Mouse (Mus musculus) hindbrain, embryonic 15.5 days (tissue): Measurements from ENCODE around the gene Rinl. TPM values are rescaled to one million over a fixed set of nuclear protein-coding genes. Genes with fewer than 3 reads are reported as not detected.

Experiments used
- ATAC-seq: fragments of 200-750 bp; cut with Nextera tagmentation; 2 replicates; pipeline ENCODE4 v1.8.0; 2017; ENCODE audit warnings: low read depth, moderate number of reproducible peaks, moderate TSS enrichment; ENCODE audit not compliant: low FRiP score
- H3K27ac ChIP-seq: fragments of 300-500 bp; sonication (generic); replicated peaks from 2 replicates; pipeline ENCODE4 v1.5.1; 2015; ENCODE audit warnings: mild to moderate bottlenecking, inconsistent platforms
- H3K27me3 ChIP-seq: fragments of 300-500 bp; sonication (generic); 2 replicates; pipeline ENCODE4 v1.6.1; 2015; ENCODE audit warnings: control low read depth, inconsistent platforms
- H3K36me3 ChIP-seq: fragments of 300-500 bp; sonication (generic); 2 replicates; pipeline ENCODE4 v1.6.1; 2015; ENCODE audit warnings: control low read depth, inconsistent platforms
- H3K4me1 ChIP-seq: fragments of 300-500 bp; sonication (generic); replicated peaks from 2 replicates; pipeline ENCODE4 v1.6.1; 2015; ENCODE audit warnings: control low read depth, inconsistent platforms
- H3K4me2 ChIP-seq: fragments of 300-500 bp; sonication (generic); 2 replicates; pipeline ENCODE4 v1.6.1; 2015; ENCODE audit warnings: moderate library complexity, mild to moderate bottlenecking, inconsistent platforms
- H3K4me3 ChIP-seq: fragments of 300-500 bp; sonication (generic); 2 replicates; pipeline ENCODE4 v1.5.1; 2015; ENCODE audit warnings: mild to moderate bottlenecking, inconsistent platforms
- H3K9ac ChIP-seq: fragments of 300-500 bp; sonication (generic); 2 replicates; pipeline ENCODE4 v1.6.1; 2015; ENCODE audit warnings: inconsistent platforms
- H3K9me3 ChIP-seq: fragments of 300-500 bp; sonication (generic); 2 replicates; pipeline ENCODE4 v1.6.1; 2016; ENCODE audit warnings: control low read depth, inconsistent platforms
- WGBS: fragments of 180-500 bp; shearing (Covaris S2); methylation state at CpG from one replicate; pipeline ENCODE4 v1.1.7; 2015; 5-methylcytosine and 5-hydroxymethylcytosine counted together
- polyA plus RNA-seq: library from polyadenylated mRNA; unstranded; fragments of >200 nt; fragmentation: Nextera tagmentation; extraction: Ambion mirVana; gene quantifications from 2 replicates; pipeline ENCODE4 v1.2.1, GENCODE M21; 2015

Rinl gene
- polyA plus RNA-seq, 1 experiment from 2014 or later: 2.6 TPM

DNA sequence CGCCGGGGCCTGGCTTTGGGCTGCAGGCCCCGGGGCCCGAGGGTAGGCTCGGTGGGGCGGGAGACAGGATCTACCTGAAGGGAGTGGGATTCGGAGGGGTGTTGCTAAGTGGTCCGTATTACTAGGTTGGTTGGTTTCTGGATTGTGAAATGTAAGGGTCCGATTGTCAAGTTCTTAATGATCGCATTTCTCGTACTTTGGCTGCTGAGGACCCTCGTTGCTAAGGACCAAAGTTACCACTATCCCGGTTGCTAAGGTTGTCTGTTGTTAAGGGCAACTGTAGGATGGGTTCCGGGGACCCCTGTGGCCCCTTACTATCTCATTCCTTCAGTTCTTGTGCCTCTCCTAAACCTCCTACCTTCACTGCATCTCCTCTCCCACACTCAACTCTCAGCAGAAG is 21.9 kb upstream of the Rinl start:
- H3K4me2 ChIP-seq: peak overlapping the region; percentile 68
- 1% methylated on average over 14 of the region's 14 CpGs for WGBS

DNA sequence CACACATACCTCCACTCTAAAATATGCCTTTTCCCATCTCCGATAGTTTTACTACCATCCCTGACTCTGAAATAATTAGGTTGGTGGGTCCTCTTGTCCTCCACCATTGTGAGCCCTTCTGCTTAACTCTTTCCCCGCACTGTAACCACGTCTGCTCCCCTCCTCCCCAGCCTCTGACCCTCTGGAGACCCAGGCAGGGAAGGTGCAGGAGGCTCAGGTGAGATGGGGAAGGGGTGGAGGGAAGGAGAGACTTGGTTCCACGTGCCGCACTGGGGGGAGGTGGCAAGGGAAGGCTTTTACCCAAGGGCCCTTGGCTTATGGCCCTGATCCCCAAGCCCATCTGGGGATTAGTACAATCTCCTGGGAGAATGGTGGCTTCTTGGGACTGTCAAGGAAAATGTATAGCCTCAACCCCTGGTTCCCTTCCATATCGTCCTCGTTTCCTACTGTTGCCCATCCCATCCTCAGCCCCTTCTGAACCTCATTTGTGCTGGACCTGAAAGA is 21.3 kb upstream of the Rinl start, which contains the start of gene Nfkbib:
Gene Nfkbib (minus strand): TSS at position 51 of the 504 bp plus-strand sequence.
- no peaks in the 10 kb centered on the region for H3K9me3 ChIP-seq
- peak within 1 kb of the TSS; percentile 58 for H3K4me3 ChIP-seq
- H3K27me3 ChIP-seq: no peaks in the 10 kb centered on the region
- H3K36me3 ChIP-seq: no peaks in the 10 kb centered on the region
- no peak for ATAC-seq
- H3K4me1 ChIP-seq: peaks cover 30% of the 10 kb centered on the region
- no peak within 1 kb of the TSS for H3K27ac ChIP-seq
- WGBS: 68% methylated on average over 7 of the region's 7 CpGs
- H3K9ac ChIP-seq: peak within 1 kb of the TSS; percentile 64
- H3K4me2 ChIP-seq: peak within 1 kb of the TSS; percentile 68

More for the DNA sequence above, 21.9 kb upstream of the Rinl start:
- ATAC-seq: peak; percentile 28
- Histone ChIP-seq H3K27ac (no peak overlapping the region), H3K4me1 (peaks cover 30% of the 10 kb centered on the region), H3K9me3 (no peaks in the 10 kb centered on the region), H3K4me3 (peak overlapping the region; percentile 58), H3K36me3 (peaks cover under 1% of the 10 kb centered on the region; the same call in 1 of the 2 replicates), H3K9ac (peak overlapping the region; percentile 61), H3K27me3 (no peaks in the 10 kb centered on the region)

DNA sequence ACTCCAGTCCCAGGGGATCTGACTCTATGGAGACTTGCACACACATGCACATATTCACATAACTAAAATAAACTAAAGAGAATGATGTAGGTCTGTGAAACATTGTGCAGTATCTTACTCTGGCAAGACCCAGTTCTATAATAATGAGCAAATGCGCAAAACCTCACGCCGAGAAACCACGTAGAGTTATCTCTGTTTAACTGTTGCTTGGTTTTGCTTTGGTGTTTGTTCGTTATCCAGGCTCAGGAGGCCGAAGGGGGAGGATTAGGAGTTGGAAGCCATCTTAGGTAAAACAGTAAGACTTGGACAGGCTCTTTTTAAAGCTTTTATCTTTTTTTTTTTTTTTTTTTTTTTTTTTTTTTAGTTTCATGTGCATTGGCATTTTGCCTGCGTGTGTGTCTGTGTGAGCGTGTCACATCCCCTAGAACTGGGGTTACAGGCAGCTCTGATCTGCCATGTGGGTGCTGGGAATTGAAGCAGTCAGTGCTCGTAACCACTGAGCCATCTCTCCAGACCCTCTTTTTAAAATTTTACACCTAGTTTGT is 19.3 kb upstream of the Rinl start:
- WGBS: 92% methylated on average over 9 of the region's 9 CpGs
- peaks cover 35% of the 10 kb centered on the region for H3K4me1 ChIP-seq
- H3K9ac ChIP-seq: no peak overlapping the region
- H3K9me3 ChIP-seq: no peaks in the 10 kb centered on the region
- H3K4me3 ChIP-seq: no peak overlapping the region
- H3K36me3 ChIP-seq: no peaks in the 10 kb centered on the region
- no peaks in the 10 kb centered on the region for H3K27me3 ChIP-seq
- H3K27ac ChIP-seq: no peak overlapping the region
- no peak for ATAC-seq
- H3K4me2 ChIP-seq: no peak overlapping the region

DNA sequence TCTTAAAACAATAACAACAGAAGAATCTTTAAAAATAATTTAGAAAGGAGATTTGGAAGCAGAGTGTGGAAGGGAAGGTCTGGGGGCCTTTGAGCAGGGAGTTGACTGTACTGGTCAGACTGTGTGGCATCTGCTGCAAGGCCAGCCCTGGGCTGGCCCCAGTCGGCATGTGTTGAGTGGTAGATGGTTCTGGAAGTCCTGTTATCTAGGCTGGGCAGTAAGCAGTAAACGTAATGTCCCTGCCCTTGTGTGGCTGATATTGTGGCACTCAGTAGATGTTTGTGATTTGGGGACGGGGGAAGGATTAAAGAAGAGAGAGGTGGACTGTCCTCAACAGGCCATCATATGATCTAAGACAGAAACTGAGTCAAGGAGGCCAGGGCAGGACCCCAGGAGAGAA is 18.5 kb upstream of the Rinl start:
- Histone ChIP-seq H3K4me2 (no peak overlapping the region), H3K9me3 (no peaks in the 10 kb centered on the region), H3K36me3 (no peaks in the 10 kb centered on the region; the same call in 1 of the 2 replicates), H3K4me3 (no peak overlapping the region), H3K27me3 (no peaks in the 10 kb centered on the region), H3K27ac (no peak overlapping the region), H3K9ac (no peak overlapping the region), H3K4me1 (peaks cover 28% of the 10 kb centered on the region)
- 98% methylated on average over 3 of the region's 3 CpGs for WGBS
- ATAC-seq: no peak

DNA sequence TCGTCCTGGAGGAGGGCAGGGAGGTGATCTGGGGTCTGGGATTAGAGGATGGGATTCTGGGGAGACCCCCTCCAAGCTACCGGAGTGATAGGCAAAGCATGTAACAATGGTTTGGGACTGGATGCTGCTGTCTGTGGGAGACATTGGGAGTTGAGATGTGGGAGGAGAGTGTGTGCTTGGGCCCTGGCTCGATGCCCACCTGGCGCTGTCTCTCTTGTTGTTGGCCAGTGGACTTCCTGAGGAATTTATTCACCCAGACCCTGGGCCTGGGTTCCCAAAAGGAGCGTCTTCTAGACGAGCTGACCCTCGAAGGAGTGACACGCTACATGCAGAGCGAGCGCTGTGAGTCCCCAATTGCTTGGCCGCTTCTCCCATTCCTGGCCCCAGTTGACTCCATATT is 16.9 kb upstream of the Rinl start:
- no peak for ATAC-seq
- H3K9me3 ChIP-seq: no peaks in the 10 kb centered on the region
- H3K27ac ChIP-seq: no peak overlapping the region
- WGBS: 87% methylated on average over 11 of the region's 11 CpGs
- H3K36me3 ChIP-seq: peaks cover 1% of the 10 kb centered on the region
- peaks cover 21% of the 10 kb centered on the region for H3K4me1 ChIP-seq
- no peaks in the 10 kb centered on the region for H3K27me3 ChIP-seq
- no peak overlapping the region for H3K4me3 ChIP-seq
- no peak overlapping the region for H3K4me2 ChIP-seq
- H3K9ac ChIP-seq: no peak overlapping the region

DNA sequence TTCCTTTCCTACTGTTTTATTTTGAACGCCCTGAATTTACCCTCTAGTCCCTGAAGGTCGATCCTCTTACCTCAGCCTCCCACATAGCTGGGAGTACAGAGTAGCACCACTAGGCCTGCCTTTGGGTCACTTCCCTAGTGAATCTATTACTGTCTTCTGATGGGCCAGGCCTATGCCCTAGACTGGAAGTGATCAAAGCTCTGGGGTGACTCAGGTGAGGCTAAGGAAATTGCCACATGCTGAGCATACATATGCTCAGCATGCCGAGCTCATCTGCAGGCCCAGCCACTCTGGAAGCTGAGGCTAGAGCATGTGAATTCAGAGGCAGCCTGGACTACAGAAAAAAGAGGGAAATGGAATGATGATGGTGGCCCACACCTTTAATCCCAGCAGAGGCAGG is 15.6 kb upstream of the Rinl start:
- H3K4me1 ChIP-seq: 0 out of 2 replicates have a peak, but pooled peaks cover 9% of the 10 kb centered on the region
- no peak for ATAC-seq
- 82% methylated on average over 3 of the region's 3 CpGs for WGBS
- no peak overlapping the region for H3K27ac ChIP-seq
- H3K9ac ChIP-seq: no peak overlapping the region
- H3K4me2 ChIP-seq: no peak overlapping the region
- no peak overlapping the region for H3K4me3 ChIP-seq
- H3K27me3 ChIP-seq: no peaks in the 10 kb centered on the region
- peaks cover 6% of the 10 kb centered on the region for H3K36me3 ChIP-seq
- H3K9me3 ChIP-seq: no peaks in the 10 kb centered on the region

DNA sequence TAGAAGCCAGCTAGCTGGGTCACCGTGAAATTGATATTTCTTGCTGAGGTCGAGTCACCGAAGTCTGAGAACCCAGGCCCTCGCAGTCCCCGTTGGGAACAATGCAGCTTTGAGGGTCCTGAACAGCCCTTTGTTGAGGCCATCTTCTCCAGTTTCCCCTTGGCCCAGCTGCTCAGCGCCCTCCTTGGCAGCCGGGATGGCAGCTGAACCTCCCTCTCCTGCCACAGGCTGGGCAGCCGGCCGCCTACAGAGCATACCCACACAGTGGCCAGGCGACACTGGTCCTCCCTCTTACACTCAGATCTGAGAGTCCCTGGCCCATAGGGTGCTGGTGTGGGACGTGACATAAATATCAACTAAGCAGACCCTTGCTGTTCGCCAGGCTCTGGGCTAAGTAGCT is 14.6 kb upstream of the Rinl start:
- no peak overlapping the region for H3K9ac ChIP-seq
- peak overlapping the region; percentile 42; the same call in 1 of the 2 replicates for H3K27ac ChIP-seq
- H3K36me3 ChIP-seq: peaks cover 6% of the 10 kb centered on the region
- no peaks in the 10 kb centered on the region for H3K27me3 ChIP-seq
- H3K4me1 ChIP-seq: 0 out of 2 replicates have a peak, but pooled peaks cover 6% of the 10 kb centered on the region
- H3K9me3 ChIP-seq: no peaks in the 10 kb centered on the region
- 34% methylated on average over 12 of the region's 12 CpGs for WGBS
- no peak overlapping the region for H3K4me3 ChIP-seq
- no peak overlapping the region for H3K4me2 ChIP-seq
- ATAC-seq: peak; percentile 69

DNA sequence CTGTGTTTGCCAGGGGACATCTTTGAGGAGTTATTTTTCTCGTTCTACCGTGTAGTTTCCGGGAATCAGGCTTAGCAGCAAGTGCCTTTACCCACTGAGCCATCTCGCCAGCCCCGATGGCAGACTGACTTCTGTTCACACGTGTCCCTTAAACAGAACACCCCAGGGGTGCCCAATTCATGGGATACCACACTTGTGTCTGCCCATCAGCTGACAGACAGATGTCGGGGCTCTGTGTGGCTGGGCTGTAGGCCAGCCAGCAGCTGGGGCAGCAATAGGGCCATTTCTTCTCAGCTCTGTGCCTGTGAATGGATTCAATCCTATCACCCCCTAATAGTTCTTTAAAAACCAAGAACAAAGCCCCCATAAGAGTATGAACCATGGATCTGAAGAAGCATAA is 13.6 kb upstream of the Rinl start:
- H3K27ac ChIP-seq: no peak overlapping the region
- no peak overlapping the region for H3K9ac ChIP-seq
- H3K27me3 ChIP-seq: no peaks in the 10 kb centered on the region
- WGBS: 72% methylated on average over 7 of the region's 7 CpGs
- H3K4me1 ChIP-seq: peaks cover 7% of the 10 kb centered on the region; the same call in 1 of the 2 replicates
- H3K4me2 ChIP-seq: no peak overlapping the region
- H3K4me3 ChIP-seq: no peak overlapping the region
- no peaks in the 10 kb centered on the region for H3K9me3 ChIP-seq
- no peak for ATAC-seq
- H3K36me3 ChIP-seq: peaks cover 6% of the 10 kb centered on the region

DNA sequence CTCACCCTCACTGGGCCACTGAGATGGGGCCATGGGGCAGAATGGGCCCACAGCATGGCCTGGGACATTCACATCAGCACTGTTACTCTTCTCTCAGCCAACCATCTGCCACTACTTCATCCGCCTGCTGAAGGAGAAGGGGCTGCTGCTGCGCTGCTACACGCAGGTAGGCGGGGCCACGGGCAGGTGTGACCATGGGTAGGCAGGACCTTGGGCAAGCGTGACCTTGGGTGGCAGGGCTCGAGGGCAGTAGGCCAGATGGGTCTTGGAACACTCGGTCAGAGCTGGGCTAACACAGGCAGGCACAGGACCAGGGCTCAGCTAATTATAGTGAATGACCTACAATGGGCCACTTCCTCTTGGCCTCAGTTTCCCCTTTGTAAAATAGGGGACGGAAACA is 9.9 kb upstream of the Rinl start:
- no peak overlapping the region for H3K27ac ChIP-seq
- H3K27me3 ChIP-seq: no peaks in the 10 kb centered on the region
- H3K36me3 ChIP-seq: peaks cover 8% of the 10 kb centered on the region
- no peak overlapping the region for H3K9ac ChIP-seq
- ATAC-seq: no peak
- H3K4me1 ChIP-seq: peaks cover 10% of the 10 kb centered on the region; the same call in 1 of the 2 replicates
- 86% methylated on average over 9 of the region's 9 CpGs for WGBS
- H3K9me3 ChIP-seq: no peaks in the 10 kb centered on the region
- H3K4me3 ChIP-seq: no peak overlapping the region
- no peak overlapping the region for H3K4me2 ChIP-seq

DNA sequence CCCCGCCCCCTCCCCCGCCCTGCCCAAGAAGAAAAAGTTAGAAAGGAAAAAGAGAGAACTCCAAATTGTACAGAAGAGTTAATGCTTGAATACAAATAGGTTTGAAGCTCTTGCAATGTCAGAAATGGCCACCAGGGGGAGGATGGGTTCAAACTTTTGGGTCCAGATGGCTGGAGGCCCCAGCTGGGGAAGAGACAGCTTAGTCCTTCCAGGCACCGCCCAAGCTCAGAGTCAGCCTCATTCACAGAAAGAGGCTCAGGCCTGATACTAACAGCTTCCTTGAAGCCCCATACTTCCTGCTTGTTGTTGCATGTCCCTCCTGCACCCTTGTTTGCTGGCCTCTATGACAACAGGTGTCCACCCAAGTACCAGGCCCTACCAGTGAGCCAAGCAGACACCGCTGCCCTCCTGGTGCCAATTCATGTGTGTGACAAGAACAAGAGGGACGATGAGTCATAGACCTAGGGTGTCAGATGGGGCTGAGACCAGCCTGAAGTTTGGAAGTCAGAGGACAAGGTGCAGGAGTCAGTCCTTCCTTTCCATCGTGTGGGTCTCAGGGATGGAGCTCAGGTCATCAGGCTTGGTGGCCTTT is 8.6 kb upstream of the Rinl start:
- no peak overlapping the region for H3K4me3 ChIP-seq
- peaks cover 4% of the 10 kb centered on the region; the same call in 1 of the 2 replicates for H3K4me1 ChIP-seq
- WGBS: 41% methylated on average over 6 of the region's 6 CpGs
- no peak overlapping the region for H3K4me2 ChIP-seq
- no peaks in the 10 kb centered on the region for H3K27me3 ChIP-seq
- H3K9ac ChIP-seq: no peak overlapping the region
- ATAC-seq: peak; percentile 17; the same call in 1 of the 2 replicates
- H3K27ac ChIP-seq: no peak overlapping the region
- peaks cover 8% of the 10 kb centered on the region for H3K36me3 ChIP-seq
- no peaks in the 10 kb centered on the region for H3K9me3 ChIP-seq

DNA sequence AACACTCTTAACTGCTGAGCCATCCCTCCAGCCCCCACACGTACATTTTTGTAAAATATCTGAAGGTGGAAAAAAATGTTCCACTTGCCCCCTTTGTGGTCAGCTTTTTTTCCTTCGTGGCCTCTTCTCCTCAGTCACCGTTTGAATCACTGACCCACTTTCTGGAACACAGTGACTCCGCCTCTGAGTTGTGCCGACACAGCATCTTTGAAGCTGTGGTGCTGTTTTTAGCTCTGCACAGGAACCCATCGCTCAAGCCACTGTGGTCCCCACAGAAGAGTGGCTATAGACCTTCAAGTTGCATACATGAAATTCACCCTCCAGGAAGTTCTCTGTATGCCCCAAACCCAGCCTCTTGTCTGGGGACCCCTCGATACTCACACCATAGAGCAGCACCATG is 7.9 kb upstream of the Rinl start:
- Histone ChIP-seq H3K4me3 (no peak overlapping the region), H3K9ac (no peak overlapping the region), H3K27me3 (no peaks in the 10 kb centered on the region), H3K27ac (no peak overlapping the region), H3K4me1 (peaks cover 4% of the 10 kb centered on the region; the same call in 1 of the 2 replicates), H3K4me2 (no peak overlapping the region), H3K9me3 (no peaks in the 10 kb centered on the region), H3K36me3 (peaks cover 11% of the 10 kb centered on the region; the same call in 1 of the 2 replicates)
- ATAC-seq: no peak
- WGBS: 83% methylated on average over 7 of the region's 7 CpGs

DNA sequence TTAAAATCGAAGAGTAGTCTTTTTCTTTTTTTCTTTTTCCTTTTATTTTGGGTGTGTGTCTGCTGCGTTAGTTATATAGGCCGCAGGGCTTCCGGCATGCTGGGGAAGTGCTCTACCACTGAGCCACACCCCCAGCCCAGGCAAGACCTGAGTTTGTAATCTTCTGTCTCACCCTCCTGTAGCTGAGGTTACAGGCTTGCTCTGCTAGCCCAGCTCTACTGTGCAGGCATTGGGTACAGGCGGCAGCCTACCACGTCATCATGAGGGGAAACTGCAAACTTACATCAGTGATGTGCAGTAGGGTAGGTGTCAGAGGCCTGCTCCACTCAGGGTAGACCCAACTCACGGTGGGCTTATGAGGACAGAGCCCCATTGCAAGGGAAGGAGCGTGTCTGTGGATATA is 7.5 kb upstream of the Rinl start:
- Histone ChIP-seq H3K27me3 (no peaks in the 10 kb centered on the region), H3K36me3 (peaks cover 14% of the 10 kb centered on the region; the same call in 1 of the 2 replicates), H3K4me1 (peaks cover 4% of the 10 kb centered on the region; the same call in 1 of the 2 replicates), H3K4me3 (no peak overlapping the region), H3K4me2 (no peak overlapping the region), H3K27ac (no peak overlapping the region), H3K9ac (no peak overlapping the region), H3K9me3 (no peaks in the 10 kb centered on the region)
- 94% methylated on average over 8 of the region's 8 CpGs for WGBS
- ATAC-seq: no peak
